Mouse (Mus musculus) bone marrow macrophage, adult 2 months (primary cell): ENCODE data around the gene Gm20662.

Experiments used
- CTCF ChIP-seq: IDR thresholded peaks from 2 replicates; pipeline ENCODE4 v1.5.1; 2012; ENCODE audit warnings: low read depth, mild to moderate bottlenecking, low read length, moderate library complexity
- POLR2A ChIP-seq: IDR thresholded peaks from 2 replicates; pipeline ENCODE4 v1.6.1; 2012; ENCODE audit warnings: mild to moderate bottlenecking, low read depth, low read length, borderline replicate concordance

DNA sequence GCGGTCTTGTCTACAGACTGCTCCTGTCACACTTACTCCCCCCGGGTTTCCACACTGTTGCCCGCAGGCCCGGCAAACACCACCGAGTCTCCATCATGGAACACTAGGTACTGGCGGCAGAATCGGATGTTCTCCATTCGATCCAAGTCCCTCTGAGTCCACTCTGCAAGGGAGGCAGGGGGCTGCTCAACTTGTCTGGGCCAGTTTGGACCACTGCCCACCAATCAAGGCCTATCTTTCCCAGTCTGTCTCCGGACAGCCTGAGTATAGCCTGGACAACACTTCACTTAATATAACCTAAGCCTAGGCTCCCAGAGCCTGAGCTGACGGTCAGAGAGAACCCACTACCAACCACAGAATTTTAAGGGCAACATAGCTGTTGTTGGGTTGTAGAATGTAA, 97.4 kb downstream of the Gm20662 start:
- no peak for TF ChIP-seq CTCF
- no peak for TF ChIP-seq POLR2A
